Mouse (Mus musculus) midbrain, embryonic 10.5 days (tissue): ENCODE results near the gene Ube2d1. TPM values are rescaled to one million over a fixed set of nuclear protein-coding genes. Genes with fewer than 3 reads are reported as not detected.

Experiments used
- DNase-seq: peaks from one replicate; pipeline ENCODE4 v3.0.0-alpha.2; 2017; ENCODE audit warnings: low spot score
- H3K27ac ChIP-seq: fragments of 300-500 bp; sonication (generic); replicated peaks from 2 replicates; pipeline ENCODE4 v1.5.1; 2016; ENCODE audit warnings: mild to moderate bottlenecking
- H3K27me3 ChIP-seq: fragments of 300-500 bp; sonication (generic); 2 replicates; pipeline ENCODE4 v1.6.1; 2016; ENCODE audit warnings: low read depth, mild to moderate bottlenecking; ENCODE audit not compliant: poor library complexity, severe bottlenecking
- H3K36me3 ChIP-seq: fragments of 300-500 bp; sonication (generic); 2 replicates; pipeline ENCODE4 v1.6.1; 2016; ENCODE audit warnings: mild to moderate bottlenecking, moderate library complexity
- H3K4me1 ChIP-seq: fragments of 300-500 bp; sonication (generic); 2 replicates; pipeline ENCODE4 v1.6.1; 2016
- H3K4me3 ChIP-seq: fragments of 300-500 bp; sonication (generic); 2 replicates; pipeline ENCODE4 v1.5.1; 2016; ENCODE audit warnings: mild to moderate bottlenecking, moderate library complexity
- H3K9me3 ChIP-seq: fragments of 300-500 bp; sonication (generic); replicated peaks from 2 replicates; pipeline ENCODE4 v1.6.1; 2016; ENCODE audit warnings: mild to moderate bottlenecking
- WGBS: fragments of 180-500 bp; shearing (Covaris S2); methylation state at CpG from one replicate; pipeline ENCODE4 v1.1.7; 2016; 5-methylcytosine and 5-hydroxymethylcytosine counted together
- polyA plus RNA-seq: library from polyadenylated mRNA; unstranded; fragments of >200 nt; fragmentation: Nextera tagmentation; extraction: Ambion mirVana; gene quantifications from 2 replicates; pipeline ENCODE4 v1.2.1, GENCODE M21; 2016

Ube2d1 gene
- polyA plus RNA-seq, 1 experiment from 2014 or later = 100 TPM

- DNase-seq = no peak
- 75% methylated on average over 7 of the region's 7 CpGs for WGBS
- H3K9me3 ChIP-seq = no peaks in the 10 kb centered on the region
- H3K4me1 ChIP-seq = no peaks in the 10 kb centered on the region
- H3K27me3 ChIP-seq = no peaks in the 10 kb centered on the region
- no peak overlapping the region for H3K27ac ChIP-seq
- H3K4me3 ChIP-seq = no peak overlapping the region
- H3K36me3 ChIP-seq = no peaks in the 10 kb centered on the region
Observed at GRCm38 (mm10) chr10:71246956-71247355, 38.1 kb downstream of the Ube2d1 start.

DNA sequence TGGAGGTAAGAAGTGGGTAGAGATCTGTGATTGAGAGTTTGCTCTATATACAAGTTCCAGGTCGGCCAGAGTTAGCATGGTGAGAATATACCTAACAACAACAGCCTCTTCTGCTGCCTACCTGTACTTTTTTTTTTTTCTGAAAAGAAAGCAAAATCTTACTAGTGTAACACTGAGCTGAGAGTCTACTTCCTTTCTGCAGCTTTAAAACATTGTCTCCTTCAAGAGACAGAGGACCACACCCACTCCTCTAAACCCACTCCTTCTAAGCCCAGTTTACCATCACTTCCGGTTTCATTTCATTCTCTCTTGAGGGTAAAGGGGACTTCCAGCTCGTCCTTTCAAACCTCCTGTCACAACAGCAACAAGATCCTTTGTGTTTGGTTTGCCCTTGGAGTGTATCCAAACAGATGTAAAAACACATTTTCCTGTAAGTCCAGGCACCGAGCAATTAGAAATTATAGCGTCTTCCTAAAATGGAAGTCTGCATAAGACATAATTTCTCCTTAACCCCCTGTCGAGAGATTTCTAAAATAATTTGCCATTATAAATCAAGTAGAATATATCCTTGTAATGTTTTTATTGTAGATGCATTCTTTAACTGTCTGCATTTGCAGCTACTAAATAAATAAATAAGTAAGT is 45.5 kb downstream of the Ube2d1 start:
- Histone ChIP-seq H3K4me3 (no peak overlapping the region), H3K4me1 (peaks cover 13% of the 10 kb centered on the region), H3K27ac (no peak overlapping the region), H3K27me3 (no peaks in the 10 kb centered on the region), H3K9me3 (no peaks in the 10 kb centered on the region), H3K36me3 (peaks cover 14% of the 10 kb centered on the region)
- no peak for DNase-seq
- WGBS = 78% methylated on average over 6 of the region's 6 CpGs

GRCm38 (mm10) chr10:71238240-71238554 is 46.9 kb downstream of the Ube2d1 start, which contains the start of gene Tfam:
Gene Tfam, minus strand, starts transcription at chr10:71238280.
- WGBS = 6% methylated on average over 7 of the region's 7 CpGs
- Histone ChIP-seq H3K36me3 (peaks cover 28% of the 10 kb centered on the region), H3K27me3 (no peaks in the 10 kb centered on the region), H3K4me1 (peaks cover 13% of the 10 kb centered on the region), H3K4me3 (peak within 1 kb of the TSS; percentile 91), H3K9me3 (no peaks in the 10 kb centered on the region), H3K27ac (peak within 1 kb of the TSS; percentile 91)
- DNase-seq = no peak

- Histone ChIP-seq H3K27ac (peak overlapping the region; percentile 91), H3K27me3 (no peaks in the 10 kb centered on the region), H3K9me3 (no peaks in the 10 kb centered on the region), H3K4me3 (peak overlapping the region; percentile 91), H3K4me1 (peaks cover 13% of the 10 kb centered on the region), H3K36me3 (peaks cover 33% of the 10 kb centered on the region)
- peak; percentile 97 for DNase-seq
- under 1% methylated on average over 68 of the region's 68 CpGs for WGBS
Observed at GRCm38 (mm10) chr10:71237516-71238239, 47.4 kb downstream of the Ube2d1 start.

GRCm38 (mm10) chr10:71234071-71234470 is 51.0 kb downstream of the Ube2d1 start:
- Histone ChIP-seq H3K4me1 (peaks cover 13% of the 10 kb centered on the region), H3K4me3 (no peak overlapping the region), H3K27me3 (no peaks in the 10 kb centered on the region), H3K9me3 (no peaks in the 10 kb centered on the region), H3K27ac (no peak overlapping the region), H3K36me3 (peaks cover 66% of the 10 kb centered on the region)
- no peak for DNase-seq
- WGBS = 98% methylated on average over 8 of the region's 8 CpGs

DNA sequence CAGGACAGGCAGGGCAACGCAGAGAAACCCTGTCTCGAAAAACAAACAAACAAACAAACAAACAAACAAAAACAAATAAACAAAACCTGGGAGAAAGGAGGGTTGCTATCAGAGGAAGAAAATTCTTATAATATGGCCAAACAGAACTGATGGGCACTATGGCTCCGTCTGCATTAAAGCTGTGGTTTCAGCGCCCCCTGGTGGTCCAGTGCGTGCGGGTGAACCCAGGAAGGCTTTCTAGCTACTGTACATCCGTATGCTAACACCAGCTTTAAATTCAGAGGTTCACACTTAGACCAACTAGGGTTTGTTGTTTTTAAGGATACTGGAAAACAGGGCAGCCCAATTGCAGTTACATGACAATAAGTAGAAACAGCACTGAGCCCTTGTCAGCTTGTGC is 59.2 kb downstream of the Ube2d1 start:
- 49% methylated on average over 7 of the region's 7 CpGs for WGBS
- peaks cover 89% of the 10 kb centered on the region for H3K36me3 ChIP-seq

DNA sequence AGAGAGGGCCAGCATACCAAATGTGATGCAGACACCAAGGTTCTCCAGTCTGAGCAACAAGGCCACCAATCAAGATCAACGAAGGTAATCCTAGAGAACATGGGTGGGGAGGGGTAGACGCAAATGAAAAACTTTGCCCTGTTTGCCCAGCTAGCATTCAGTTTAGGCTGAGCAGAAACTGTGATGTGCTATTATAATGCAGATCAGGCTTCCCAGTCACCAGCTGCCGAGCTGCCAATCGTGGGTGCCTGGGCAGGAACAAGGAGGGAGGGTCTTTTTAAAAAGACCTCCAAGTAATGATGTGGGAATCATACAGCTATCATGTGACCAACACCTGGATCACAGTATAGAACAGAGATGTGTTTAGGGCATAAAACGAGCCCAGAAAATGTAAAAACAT is 62.0 kb downstream of the Ube2d1 start:
- WGBS = 73% methylated on average over 5 of the region's 5 CpGs
- Histone ChIP-seq H3K27ac (no peak overlapping the region), H3K36me3 (peaks cover 62% of the 10 kb centered on the region), H3K4me1 (peaks cover 16% of the 10 kb centered on the region), H3K27me3 (no peaks in the 10 kb centered on the region), H3K9me3 (no peaks in the 10 kb centered on the region), H3K4me3 (no peak overlapping the region)
- DNase-seq = no peak

More for the DNA sequence above, 59.2 kb downstream of the Ube2d1 start:
- peak; percentile 65 for DNase-seq
- H3K9me3 ChIP-seq = no peaks in the 10 kb centered on the region
- peaks cover 5% of the 10 kb centered on the region; the same call in 1 of the 2 replicates for H3K4me1 ChIP-seq
- H3K4me3 ChIP-seq = no peak overlapping the region
- no peaks in the 10 kb centered on the region for H3K27me3 ChIP-seq
- H3K27ac ChIP-seq = no peak overlapping the region

DNA sequence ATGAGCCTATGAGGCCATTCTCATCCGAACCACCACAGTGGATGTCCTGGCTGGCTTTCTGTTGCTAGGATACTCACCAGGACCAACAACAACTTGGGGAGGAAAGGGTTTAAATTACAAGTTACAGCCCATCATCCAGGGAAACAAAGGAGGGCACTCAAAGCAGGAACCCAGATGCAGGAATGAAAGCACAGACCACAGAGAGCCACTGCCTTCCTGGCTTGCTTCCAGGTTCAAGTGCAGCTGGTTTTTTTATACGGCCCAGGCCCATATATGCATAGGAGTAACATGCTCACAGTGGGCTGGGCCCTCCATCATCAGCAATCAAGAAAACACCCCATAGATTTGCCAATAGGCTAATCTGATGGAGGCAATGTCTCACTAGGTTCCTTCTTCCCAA is 62.4 kb downstream of the Ube2d1 start:
- 83% methylated on average over 2 of the region's 2 CpGs for WGBS
- DNase-seq = no peak
- H3K27ac ChIP-seq = no peak overlapping the region
- no peaks in the 10 kb centered on the region for H3K27me3 ChIP-seq
- peaks cover 57% of the 10 kb centered on the region for H3K36me3 ChIP-seq
- no peak overlapping the region for H3K4me3 ChIP-seq
- peaks cover 16% of the 10 kb centered on the region for H3K4me1 ChIP-seq
- H3K9me3 ChIP-seq = no peaks in the 10 kb centered on the region

DNA sequence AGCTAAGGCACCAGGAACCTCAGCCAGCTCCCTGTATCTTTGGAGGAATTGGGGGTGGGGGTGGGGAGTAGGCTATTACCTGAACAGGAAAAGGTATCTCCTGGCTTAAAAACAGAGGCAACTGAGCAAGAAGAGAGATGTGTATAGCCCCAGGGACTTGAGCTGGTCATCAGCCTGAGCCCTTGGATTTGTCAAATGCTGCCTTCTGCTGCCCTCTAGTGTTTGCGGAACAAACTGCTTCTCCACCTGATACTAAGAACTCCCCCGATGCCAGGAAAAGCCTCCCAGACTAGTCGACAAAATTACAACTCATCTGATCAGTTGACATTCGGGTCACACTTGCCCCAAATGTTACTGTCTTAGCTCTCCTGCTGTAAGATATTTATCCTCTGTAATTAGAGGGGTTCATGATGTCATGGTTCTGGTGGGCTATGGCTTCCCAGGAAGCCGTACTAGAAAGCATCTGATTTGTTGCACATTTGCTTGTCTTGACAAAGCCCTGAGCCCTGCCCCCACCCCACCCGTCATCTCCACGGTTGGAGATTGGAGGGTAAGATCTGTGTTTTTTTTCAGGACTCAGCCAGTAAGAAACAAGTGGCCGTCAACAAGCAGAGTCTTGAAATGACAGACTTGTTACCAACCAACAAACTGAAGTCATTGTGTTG is 66.7 kb downstream of the Ube2d1 start:
- Histone ChIP-seq H3K9me3 (no peaks in the 10 kb centered on the region), H3K36me3 (peaks cover 17% of the 10 kb centered on the region), H3K27ac (no peak overlapping the region), H3K27me3 (no peaks in the 10 kb centered on the region), H3K4me3 (peak overlapping the region; percentile 24; the same call in 1 of the 2 replicates), H3K4me1 (peaks cover 16% of the 10 kb centered on the region)
- DNase-seq = peak; percentile 76
- WGBS = 22% methylated on average over 8 of the region's 8 CpGs

GRCm38 (mm10) chr10:71215996-71216395 is 69.1 kb downstream of the Ube2d1 start:
- no peaks in the 10 kb centered on the region for H3K9me3 ChIP-seq
- H3K4me3 ChIP-seq = no peak overlapping the region
- no peak for DNase-seq
- H3K27me3 ChIP-seq = no peaks in the 10 kb centered on the region
- WGBS = 81% methylated on average over 9 of the region's 9 CpGs
- no peak overlapping the region for H3K27ac ChIP-seq
- no peaks in the 10 kb centered on the region for H3K36me3 ChIP-seq
- H3K4me1 ChIP-seq = peaks cover 11% of the 10 kb centered on the region; the same call in 1 of the 2 replicates
